ENCODE assay signal across 1 mouse cellular context in the genomic region with DNA sequence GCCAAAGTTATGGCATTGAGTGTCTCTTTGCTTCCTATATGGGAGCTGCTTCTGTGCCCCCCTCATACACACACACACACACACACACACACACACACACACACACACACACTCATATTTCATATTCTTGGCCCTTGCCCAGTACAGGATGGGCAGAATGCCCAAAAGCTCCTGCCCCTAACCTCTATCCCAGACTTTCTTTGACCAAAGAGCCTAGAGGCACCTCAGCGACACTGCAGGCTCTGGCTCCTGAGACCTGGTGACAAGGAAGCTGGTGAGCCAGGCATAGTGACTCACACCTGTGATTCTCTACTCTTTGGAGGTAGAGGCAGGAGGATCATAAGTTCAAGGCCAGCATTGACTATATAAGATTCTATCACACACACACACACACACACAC.
TF ChIP-seq lines count a peak whose summit lies in the region.

No protein-coding gene starts in this region.

TF ChIP-seq in MEL, 35 proteins besides CTCF, POLR2A, EP300 and RAD21:
- no peak for TF ChIP-seq MAZ (IDR thresholded peaks at IDR 0.05; ENCODE audit: low read depth, low read length)
